In genomic region chr12:36722754-36723153, GRCm38 (mm10) we compare ENCODE assay signal across 17 mouse cellular contexts.
DNase-seq lines count a peak whose midpoint lies in the region; ATAC-seq and TF ChIP-seq lines count a peak whose summit lies in the region.
"Had no signal": no experiment of that assay in that cellular context is flagged by ENCODE, and none has a peak within 500 bp of the region (broad histone marks: within the 10 kb centered on the region; RNA-seq: fewer than 3 reads in every experiment).

No protein-coding gene starts in this region.

- no peak for TF ChIP-seq POLR2A in brain, embryonic 14.5 days (IDR thresholded peaks at IDR 0.05; ENCODE audit: borderline replicate concordance, extremely low read depth, insufficient read depth, insufficient read length, poor library complexity, severe bottlenecking)

- WGBS in heart, embryonic 11.5 days (ENCODE audit: insufficient replicate concordance) = 80% methylated on average over 6 of the region's 6 CpGs
- 56% methylated on average over 6 of the region's 6 CpGs for WGBS in limb, embryonic 13.5 days
- WGBS in limb, embryonic 10.5 days = 92% methylated on average over 6 of the region's 6 CpGs

- no peaks in the 10 kb centered on the region for H3K4me1 ChIP-seq in heart, embryonic 11.5 days (ENCODE audit: control insufficient read depth, insufficient read depth, low read length)
- peaks cover 33% of the 10 kb centered on the region for H3K4me1 ChIP-seq in limb, embryonic 13.5 days
- peaks cover 35% of the 10 kb centered on the region for H3K4me1 ChIP-seq in limb, embryonic 10.5 days
- H3K4me1 ChIP-seq: forebrain, embryonic 12.5 days; midbrain, embryonic 15.5 days had no signal

- H3K27me3 ChIP-seq in heart, embryonic 11.5 days (ENCODE audit: control insufficient read depth, insufficient read depth, low read length) = no peaks in the 10 kb centered on the region
- H3K27me3 ChIP-seq in limb, embryonic 13.5 days = no peaks in the 10 kb centered on the region
- no peaks in the 10 kb centered on the region for H3K27me3 ChIP-seq in limb, embryonic 10.5 days (ENCODE audit: low read depth, poor library complexity, severe bottlenecking)
- H3K27me3 ChIP-seq: forebrain, embryonic 12.5 days; heart, embryonic 13.5 days; limb, embryonic 12.5 days; midbrain, embryonic 15.5 days had no signal

- no peaks in the 10 kb centered on the region for H3K9me3 ChIP-seq in heart, embryonic 11.5 days (replicated peaks; ENCODE audit: control insufficient read depth, low read length)
- H3K9me3 ChIP-seq in limb, embryonic 13.5 days = no peaks in the 10 kb centered on the region
- H3K9me3 ChIP-seq in limb, embryonic 10.5 days (replicated peaks) = no peaks in the 10 kb centered on the region
- H3K9me3 ChIP-seq: forebrain, embryonic 12.5 days; heart, embryonic 13.5 days; limb, embryonic 12.5 days; midbrain, embryonic 15.5 days had no signal

- H3K4me3 ChIP-seq in heart, embryonic 11.5 days (ENCODE audit: low read depth, low read length) = no peak overlapping the region
- H3K4me3 ChIP-seq in limb, embryonic 13.5 days = no peak overlapping the region
- no peak overlapping the region for H3K4me3 ChIP-seq in limb, embryonic 10.5 days
- H3K4me3 ChIP-seq: forebrain, embryonic 12.5 days; heart, embryonic 13.5 days; layer of hippocampus, adult 2 months; limb, embryonic 12.5 days; midbrain, embryonic 15.5 days had no signal

- DNase-seq in heart, adult 11 months = peak; percentile 96
- DNase-seq in limb, embryonic 10.5 days (ENCODE audit: low spot score) = no peak
- DNase-seq in brain, embryonic 14.5 days (ENCODE audit: low read depth) = peak; percentile 12
- DNase-seq in lung, postnatal 10 days = peak; percentile 36
- no peak for DNase-seq in cerebellum, adult 18-20 months
- DNase-seq: cerebellum, adult 2 months; kidney, adult 8-10 months; right cerebral cortex, postnatal 25 days had no signal

- no peak overlapping the region for H3K27ac ChIP-seq in heart, embryonic 11.5 days (ENCODE audit: low read depth, low read length)
- H3K27ac ChIP-seq in limb, embryonic 13.5 days = 0 out of 2 replicates have a peak overlapping the region, but pooled peaks have one; percentile 12
- no peak overlapping the region for H3K27ac ChIP-seq in limb, embryonic 10.5 days
- H3K27ac ChIP-seq: forebrain, embryonic 12.5 days; heart, embryonic 13.5 days; hindbrain, postnatal 0 days; layer of hippocampus, adult 2 months; limb, embryonic 12.5 days; midbrain, embryonic 15.5 days had no signal

- H3K4me2 ChIP-seq in heart, embryonic 11.5 days = no peak overlapping the region
- H3K4me2 ChIP-seq in limb, embryonic 13.5 days (replicated peaks) = no peak overlapping the region
- H3K4me2 ChIP-seq: forebrain, embryonic 12.5 days; heart, embryonic 13.5 days; limb, embryonic 12.5 days; midbrain, embryonic 15.5 days had no signal

- no peak for ATAC-seq in heart, embryonic 11.5 days (replicated peaks; ENCODE audit: insufficient number of reproducible peaks, low FRiP score, low TSS enrichment)
- no peak for ATAC-seq in limb, embryonic 13.5 days (ENCODE audit: low FRiP score, low read depth)
- no peak for ATAC-seq in granulocyte monocyte progenitor cell, adult 5-6 weeks (replicated peaks; ENCODE audit: poor library complexity, severe bottlenecking)
- ATAC-seq: hindbrain, postnatal 0 days; midbrain, embryonic 15.5 days had no signal

- H3K36me3 ChIP-seq in heart, embryonic 11.5 days (ENCODE audit: control insufficient read depth, insufficient read depth, low read length) = no peaks in the 10 kb centered on the region
- no peaks in the 10 kb centered on the region for H3K36me3 ChIP-seq in limb, embryonic 13.5 days
- no peaks in the 10 kb centered on the region for H3K36me3 ChIP-seq in limb, embryonic 10.5 days
- H3K36me3 ChIP-seq: forebrain, embryonic 12.5 days; heart, embryonic 13.5 days; limb, embryonic 12.5 days; midbrain, embryonic 15.5 days had no signal

- no peak for TF ChIP-seq CTCF in brain, embryonic 14.5 days (IDR thresholded peaks at IDR 0.05; ENCODE audit: borderline replicate concordance, extremely low read depth, insufficient read depth, insufficient read length)

- H3K9ac ChIP-seq in heart, embryonic 11.5 days (ENCODE audit: low read depth, low read length) = no peak overlapping the region
- H3K9ac ChIP-seq in limb, embryonic 13.5 days = no peak overlapping the region
- H3K9ac ChIP-seq: forebrain, embryonic 12.5 days; heart, embryonic 13.5 days; limb, embryonic 12.5 days; midbrain, embryonic 15.5 days had no signal

Comparison
In these comparisons a context has a peak if more than half of its experiments do, and no peak if none do; other contexts are left out.
1. DNase-seq: peak in heart, adult 11 months (single experiment), brain, embryonic 14.5 days (single experiment) and lung, postnatal 10 days (single experiment); none in limb, embryonic 10.5 days (single experiment) and cerebellum, adult 18-20 months (0 of 2).